Mouse (Mus musculus): ENCODE measurements at regions not wholly inside any gene's neighbourhood (a gene's known extent, or its start where the extent isn't known, plus 50 kb on each side); places are given as distances from the start of the nearest gene placed in this dataset.

GRCm38 (mm10) chr10:8978595-8978994 lies 92.7 kb upstream of the Sash1 start:
- DNase-seq: no peak

GRCm38 (mm10) chr10:8973934-8974333 lies 88.1 kb upstream of the Sash1 start:
- no peak for DNase-seq

- DNase-seq: no peak
These were observed 87.1 kb upstream of the Sash1 start for GRCm38 (mm10) chr10:8972789-8973551.

GRCm38 (mm10) chr10:8970807-8971206 lies 84.9 kb upstream of the Sash1 start:
- no peak for DNase-seq

- no peak for DNase-seq
These were observed 83.7 kb upstream of the Sash1 start for GRCm38 (mm10) chr10:8969586-8969985.

GRCm38 (mm10) chr10:8969016-8969415 lies 83.1 kb upstream of the Sash1 start:
- DNase-seq: no peak

GRCm38 (mm10) chr10:8968276-8968923 lies 82.5 kb upstream of the Sash1 start:
- DNase-seq: no peak

- DNase-seq: no peak
These were observed 77.1 kb upstream of the Sash1 start for GRCm38 (mm10) chr10:8962921-8963320.

- DNase-seq: no peak
These were observed 75.2 kb upstream of the Sash1 start for GRCm38 (mm10) chr10:8960964-8961675.

- DNase-seq: no peak
These were observed 74.5 kb upstream of the Sash1 start for GRCm38 (mm10) chr10:8960275-8960960.

GRCm38 (mm10) chr10:8955499-8956211 lies 69.8 kb upstream of the Sash1 start:
- no peak for DNase-seq

GRCm38 (mm10) chr10:8954003-8954402 lies 68.1 kb upstream of the Sash1 start:
- DNase-seq: no peak

- DNase-seq: no peak
These were observed 67.1 kb upstream of the Sash1 start for GRCm38 (mm10) chr10:8952922-8953321.

GRCm38 (mm10) chr10:8951937-8952336 lies 66.1 kb upstream of the Sash1 start:
- DNase-seq: no peak

GRCm38 (mm10) chr10:8951236-8951825 lies 65.5 kb upstream of the Sash1 start:
- DNase-seq: no peak

- DNase-seq: no peak
These were observed 62.4 kb upstream of the Sash1 start for GRCm38 (mm10) chr10:8948227-8948626.

- no peak for DNase-seq
These were observed 59.4 kb upstream of the Sash1 start for GRCm38 (mm10) chr10:8945195-8945751.

GRCm38 (mm10) chr10:8944586-8944985 lies 58.7 kb upstream of the Sash1 start:
- no peak for DNase-seq

- DNase-seq: no peak
These were observed 57.8 kb upstream of the Sash1 start for GRCm38 (mm10) chr10:8943698-8944097.

GRCm38 (mm10) chr10:8942967-8943471 lies 57.1 kb upstream of the Sash1 start:
- no peak for DNase-seq

- no peak for DNase-seq
These were observed 50.5 kb upstream of the Sash1 start for GRCm38 (mm10) chr10:8936369-8936768.

Data from right cerebral cortex, postnatal 4 days (tissue).